Mouse (Mus musculus): Measurements from ENCODE around the gene Cnpy1.

Gene Cnpy1

DNA sequence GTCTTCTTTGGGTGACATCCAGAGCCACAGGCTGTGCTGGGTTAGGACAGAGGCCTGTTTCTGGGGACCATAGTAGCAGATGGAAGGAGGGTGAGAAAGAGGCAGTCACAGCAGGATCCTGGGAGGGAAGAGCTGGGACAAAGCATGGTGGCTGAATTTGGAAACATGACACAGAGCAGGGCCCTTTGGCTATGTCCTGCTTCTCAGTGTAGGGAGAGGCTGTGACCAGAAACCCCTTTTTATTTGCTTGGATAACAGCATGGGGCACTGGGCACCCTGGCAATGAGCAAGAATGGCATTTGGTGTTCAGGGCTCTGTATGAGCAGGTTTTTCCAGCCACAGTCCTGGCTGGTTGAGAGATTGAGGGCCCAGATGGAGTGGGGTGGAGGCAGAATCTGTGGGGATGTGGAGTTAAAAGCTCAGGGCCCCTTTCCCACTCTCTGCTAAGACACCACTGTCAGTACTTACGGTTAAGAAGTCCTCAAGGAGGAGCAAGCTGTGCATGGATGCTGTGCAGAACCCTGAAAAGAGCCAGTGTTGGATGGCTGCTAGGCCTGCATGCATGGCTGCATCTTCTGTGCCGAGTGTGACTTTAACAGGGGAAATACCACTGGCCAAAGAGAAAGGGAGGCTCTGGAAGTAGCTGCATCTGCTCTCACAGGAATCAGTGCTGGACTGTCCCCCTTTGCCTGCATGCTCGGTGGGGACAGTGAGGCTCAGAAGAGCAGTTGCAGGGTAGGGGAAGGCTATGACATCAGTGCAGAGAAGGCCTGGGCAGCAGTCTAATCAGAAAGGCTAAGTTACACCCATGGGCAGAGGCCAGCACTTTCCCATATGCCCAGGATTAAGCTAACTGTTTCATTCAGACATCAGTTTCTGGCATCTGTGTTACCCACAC lies 54.2 kb downstream of the Cnpy1 start:
- in situ Hi-C loops (cut with MboI, MseI), result no loop called here

DNA sequence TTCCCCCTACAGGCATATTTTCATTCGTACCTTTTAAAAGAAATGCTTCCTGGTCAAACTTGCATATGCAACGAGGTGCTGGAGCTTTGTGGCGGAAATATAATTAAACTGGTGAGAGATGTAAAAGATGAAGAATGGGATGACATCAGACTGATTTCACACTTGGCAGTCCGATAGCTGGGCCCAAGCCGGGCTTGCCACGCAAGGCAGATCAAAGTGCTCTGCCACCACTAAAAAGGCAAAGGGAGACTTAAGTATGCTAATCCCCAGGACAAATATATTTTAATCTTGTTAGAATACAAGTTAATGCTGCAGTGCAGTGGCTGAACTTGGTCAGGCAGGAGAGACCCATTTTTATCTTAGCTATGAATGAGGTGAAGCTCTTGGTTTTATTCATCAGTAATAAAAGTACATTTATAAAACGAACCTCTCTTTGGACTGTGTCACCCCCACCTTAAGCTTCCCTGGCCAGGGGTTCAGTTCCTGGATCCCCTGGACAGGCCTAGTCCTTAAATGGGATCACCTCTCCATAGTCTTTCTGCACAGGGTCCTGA lies 66.3 kb downstream of the Cnpy1 start:
- in situ Hi-C loops (cut with MboI, MseI), result loop anchor here (10.0 kb wide), 1 partner anchor 385 kb away; the partner anchor contains the start of gene Paxip1

DNA sequence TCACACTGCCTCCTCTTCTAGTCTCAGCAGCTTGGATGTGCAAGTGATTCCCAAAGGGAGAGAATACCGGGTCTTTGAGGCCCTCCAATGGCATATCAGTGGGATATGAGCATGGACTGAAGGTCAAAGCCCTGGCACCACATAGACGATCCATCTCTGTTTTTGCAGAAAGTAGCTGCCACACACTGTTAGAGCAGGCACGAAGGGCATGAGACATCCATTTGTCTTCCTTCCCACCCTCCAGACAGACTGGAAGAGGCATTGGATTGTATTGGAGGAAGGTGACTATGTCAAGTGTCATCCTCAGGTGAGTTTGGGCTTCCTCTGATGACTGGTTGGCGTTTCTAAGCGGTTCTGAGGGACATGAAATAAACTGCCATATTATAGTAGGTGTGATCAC lies 67.3 kb downstream of the Cnpy1 start:
- in situ Hi-C loops (cut with MboI, MseI), result loop anchor here (10.0 kb wide), 1 partner anchor 384 kb away; the partner anchor contains the start of gene Paxip1

DNA sequence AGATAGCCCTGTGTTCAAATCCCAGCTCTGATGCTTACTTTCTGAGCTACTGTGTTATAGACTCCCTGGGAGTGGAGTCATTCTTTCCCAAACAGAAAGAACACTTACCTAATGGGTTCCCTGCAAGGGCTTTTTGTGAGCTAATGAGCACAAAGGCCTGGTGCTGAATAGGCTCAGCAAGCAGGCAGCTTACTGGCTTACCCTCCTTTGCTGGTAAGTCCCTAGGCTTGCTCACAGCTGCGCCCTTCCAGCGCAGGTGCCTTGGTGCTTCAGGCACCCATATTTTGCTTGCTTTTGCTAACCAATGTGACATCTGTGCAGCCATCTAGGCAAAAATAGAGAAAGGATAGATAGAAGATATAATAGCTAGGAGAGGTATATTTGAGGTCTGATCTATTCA lies 69.0 kb downstream of the Cnpy1 start:
- in situ Hi-C loops (cut with MboI, MseI), result loop anchor here (10.0 kb wide), 1 partner anchor 382 kb away; the partner anchor contains the start of gene Paxip1

DNA sequence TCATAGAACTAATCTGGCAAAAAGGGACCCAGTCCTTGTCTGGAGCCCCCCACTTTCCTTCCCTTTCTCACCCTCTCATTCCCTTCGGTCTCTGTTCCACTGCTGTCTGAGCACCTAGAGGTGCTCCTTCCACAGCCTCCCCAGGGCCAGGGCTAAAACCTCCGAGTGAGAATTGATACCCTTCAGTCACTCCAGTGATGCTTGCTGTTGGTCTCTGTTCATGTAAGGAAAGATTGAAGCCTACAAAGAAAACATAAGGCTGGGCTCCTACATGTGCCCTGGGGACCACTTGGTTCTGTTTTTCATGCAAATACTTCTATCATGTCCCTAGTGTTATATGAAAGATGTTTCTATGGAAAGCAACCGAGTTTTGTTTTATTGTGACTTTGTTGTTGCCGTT lies 69.6 kb downstream of the Cnpy1 start:
- in situ Hi-C loops (cut with MboI, MseI), result loop anchor here (10.0 kb wide), 1 partner anchor 381 kb away; the partner anchor contains the start of gene Paxip1

DNA sequence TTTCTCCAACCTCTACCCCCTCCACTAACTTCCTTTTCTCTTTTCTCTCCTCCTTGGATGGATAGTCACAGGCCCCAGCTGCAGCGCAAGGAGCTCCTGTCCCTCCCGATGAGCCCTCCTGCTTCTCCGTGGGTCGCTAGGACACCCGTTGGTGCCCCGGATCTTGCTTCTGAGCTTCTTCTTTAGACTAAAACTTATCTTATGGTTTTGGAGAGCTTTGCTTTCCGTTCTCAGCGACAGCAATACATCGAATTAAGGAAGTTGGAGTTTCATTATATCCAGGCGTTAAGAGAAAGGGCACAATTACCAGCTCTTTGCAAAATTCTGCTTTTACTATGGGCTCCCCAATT lies 70.1 kb downstream of the Cnpy1 start:
- in situ Hi-C loops (cut with MboI, MseI), result loop anchor here (10.0 kb wide), 1 partner anchor 381 kb away; the partner anchor contains the start of gene Paxip1

DNA sequence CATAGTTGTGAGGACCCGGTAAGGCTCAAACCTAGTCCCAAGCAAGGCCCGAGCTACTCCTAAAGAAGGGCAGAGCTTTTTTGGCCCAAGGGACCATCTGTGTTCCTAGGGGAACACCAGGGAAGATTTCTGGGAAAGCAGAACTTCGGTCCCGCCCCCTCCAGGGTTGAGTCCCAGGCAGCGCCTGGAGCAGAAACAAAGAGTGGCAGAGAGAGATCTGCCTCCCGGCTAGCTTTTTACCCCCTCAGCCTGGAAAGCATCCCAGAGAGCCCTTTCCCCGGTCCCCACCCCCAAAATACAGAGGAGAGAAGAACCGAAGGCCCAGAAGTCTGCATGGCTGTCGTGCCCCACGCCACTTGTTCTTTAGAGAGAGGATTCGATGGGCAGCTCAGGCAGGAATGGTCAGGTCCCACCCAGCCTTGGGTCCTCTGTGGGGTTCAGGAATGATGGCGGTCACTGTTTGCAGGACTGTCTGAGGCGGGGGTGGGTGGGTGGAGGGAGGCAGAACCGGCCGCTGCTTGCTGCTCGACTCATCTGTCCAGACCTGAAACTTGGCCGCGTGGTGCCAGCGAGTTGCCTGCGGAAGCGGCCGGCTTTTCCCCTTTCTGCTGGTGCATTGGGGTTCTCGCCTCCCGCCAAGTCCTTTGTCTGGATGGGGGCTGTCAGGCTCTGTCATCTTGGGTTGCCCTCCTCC lies 70.6 kb downstream of the Cnpy1 start:
- in situ Hi-C loops (cut with MboI, MseI), result loop anchor here (10.0 kb wide), 1 partner anchor 380 kb away; the partner anchor contains the start of gene Paxip1

DNA sequence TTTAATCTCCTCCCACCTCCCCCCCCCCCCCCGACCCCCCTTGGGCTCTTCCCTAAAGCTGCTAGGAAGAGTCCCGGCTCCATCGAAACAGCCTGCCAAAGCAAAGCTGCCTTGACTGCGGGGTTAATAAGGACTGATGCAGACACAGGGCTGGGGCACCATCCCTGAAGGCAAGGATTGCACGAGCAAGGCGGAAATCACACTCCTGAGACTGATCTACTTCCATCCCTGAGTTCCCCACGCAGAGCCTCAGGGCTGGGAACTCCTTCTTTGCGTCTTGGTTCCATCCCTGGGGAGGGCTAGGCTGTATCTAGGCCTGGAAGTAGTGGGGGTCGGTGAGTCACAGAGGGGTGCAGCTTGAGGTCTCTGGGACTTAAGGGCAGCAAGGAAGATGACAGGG lies 71.5 kb downstream of the Cnpy1 start:
- in situ Hi-C loops (cut with MboI, MseI), result loop anchor here (10.0 kb wide), 1 partner anchor 379 kb away; the partner anchor contains the start of gene Paxip1

DNA sequence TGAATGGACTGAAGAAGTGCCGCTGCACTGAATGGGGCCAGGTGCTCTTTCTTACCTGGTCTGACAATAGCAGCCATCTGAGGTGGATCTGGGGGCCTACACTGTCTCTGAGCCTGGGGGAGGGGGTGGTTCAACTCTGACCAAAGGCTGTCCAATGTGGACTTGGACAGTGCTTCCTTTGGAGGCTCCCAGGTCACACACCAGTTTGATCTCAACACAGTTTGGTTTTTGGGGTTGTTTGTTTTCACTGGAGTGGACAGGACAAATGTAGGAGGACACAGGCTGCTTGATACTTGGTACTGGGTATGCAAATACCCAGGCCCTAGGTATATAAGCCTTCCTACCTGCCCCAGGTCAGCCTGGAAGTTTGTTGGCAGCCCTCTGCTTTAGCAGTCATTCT lies 71.9 kb downstream of the Cnpy1 start:
- in situ Hi-C loops (cut with MboI, MseI), result loop anchor here (10.0 kb wide), 1 partner anchor 379 kb away; the partner anchor contains the start of gene Paxip1

DNA sequence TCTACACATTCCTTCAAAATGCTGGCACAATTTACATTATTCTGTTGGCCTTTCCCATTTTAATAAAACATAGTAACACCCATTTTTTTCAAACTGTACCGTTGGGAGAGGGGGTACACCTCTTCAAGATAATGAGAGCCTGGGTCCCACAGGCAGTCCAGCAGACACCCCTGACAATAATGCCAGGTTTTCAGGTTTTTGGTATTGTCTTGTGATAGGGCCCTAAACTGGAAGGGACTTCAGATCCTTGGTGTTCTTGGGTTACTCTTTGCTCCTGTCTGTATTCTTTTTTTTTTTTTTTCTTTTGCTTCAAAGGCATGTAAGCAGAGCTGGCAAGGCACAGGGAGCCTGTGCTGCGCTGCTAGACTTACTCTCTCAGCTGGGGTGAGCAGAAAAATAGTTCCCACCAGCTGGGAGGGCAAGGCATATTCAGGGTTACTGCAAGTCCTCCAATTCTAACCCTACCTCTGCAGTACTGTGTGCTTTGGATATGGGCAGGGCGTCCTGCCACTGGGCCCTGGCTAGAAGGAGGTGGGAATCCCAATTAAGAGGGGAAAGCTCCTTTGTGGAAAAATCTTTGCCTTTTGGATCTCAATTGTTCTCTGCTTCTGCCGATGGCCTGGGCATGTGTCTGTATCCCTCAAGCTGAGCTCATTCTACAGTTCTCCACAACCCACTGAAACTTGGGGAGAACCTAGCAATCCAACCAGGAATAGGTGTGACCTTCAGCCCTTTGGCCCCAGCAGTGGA lies 72.5 kb downstream of the Cnpy1 start:
- in situ Hi-C loops (cut with MboI, MseI), result loop anchor here (10.0 kb wide), 1 partner anchor 378 kb away; the partner anchor contains the start of gene Paxip1

DNA sequence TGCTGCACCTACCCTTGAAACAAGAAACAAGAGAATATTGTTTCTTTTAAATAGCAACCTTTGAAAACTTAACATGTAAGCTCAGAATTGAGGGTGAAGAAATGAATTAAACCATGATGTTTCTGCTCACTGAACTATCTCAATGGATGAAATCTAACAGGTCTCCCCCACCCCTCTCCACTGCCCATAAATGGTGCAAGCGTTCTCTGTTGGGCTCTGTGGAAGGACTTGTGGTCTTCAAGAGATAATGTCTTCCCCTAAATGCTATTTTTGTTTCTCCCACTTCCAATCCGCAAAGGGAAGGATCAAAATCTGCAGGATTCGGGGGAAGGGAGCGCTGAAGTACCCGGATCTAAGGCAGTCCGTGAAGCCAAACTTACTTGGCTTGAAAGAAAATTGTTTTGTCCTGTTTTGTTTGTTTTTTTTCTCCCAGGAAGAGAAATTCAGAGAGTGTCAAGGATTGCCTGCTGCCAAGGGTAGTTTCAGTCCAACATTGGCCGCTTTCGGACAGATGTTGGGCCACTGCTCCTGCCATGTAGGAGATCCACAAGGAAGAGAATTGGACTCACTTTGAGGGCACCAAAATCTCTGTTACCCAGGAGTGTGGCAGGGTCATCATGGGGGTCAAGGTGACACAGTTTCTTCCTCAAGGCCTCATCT lies 73.2 kb downstream of the Cnpy1 start:
- in situ Hi-C loops (cut with MboI, MseI), result loop anchor here (10.0 kb wide), 1 partner anchor 378 kb away; the partner anchor contains the start of gene Paxip1

DNA sequence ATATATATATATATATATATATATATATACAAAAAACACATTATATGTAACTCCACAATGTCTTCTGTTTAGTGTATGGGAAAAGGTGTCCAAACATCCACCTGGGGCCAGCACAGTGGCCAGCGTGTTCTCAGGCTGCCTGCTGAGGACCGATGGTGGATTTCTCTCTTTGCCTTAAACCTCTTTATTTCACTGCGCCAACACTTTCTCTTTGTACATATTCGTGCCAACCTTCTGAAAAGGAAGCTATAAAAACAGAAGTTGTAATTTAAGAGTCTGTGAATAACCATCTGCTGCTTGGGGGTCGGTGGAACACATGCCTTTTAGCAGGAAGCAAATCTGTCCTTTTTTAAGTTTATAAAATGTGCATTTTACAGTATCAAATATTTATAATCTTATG lies 73.9 kb downstream of the Cnpy1 start:
- in situ Hi-C loops (cut with MboI, MseI), result loop anchor here (10.0 kb wide), 1 partner anchor 377 kb away; the partner anchor contains the start of gene Paxip1

DNA sequence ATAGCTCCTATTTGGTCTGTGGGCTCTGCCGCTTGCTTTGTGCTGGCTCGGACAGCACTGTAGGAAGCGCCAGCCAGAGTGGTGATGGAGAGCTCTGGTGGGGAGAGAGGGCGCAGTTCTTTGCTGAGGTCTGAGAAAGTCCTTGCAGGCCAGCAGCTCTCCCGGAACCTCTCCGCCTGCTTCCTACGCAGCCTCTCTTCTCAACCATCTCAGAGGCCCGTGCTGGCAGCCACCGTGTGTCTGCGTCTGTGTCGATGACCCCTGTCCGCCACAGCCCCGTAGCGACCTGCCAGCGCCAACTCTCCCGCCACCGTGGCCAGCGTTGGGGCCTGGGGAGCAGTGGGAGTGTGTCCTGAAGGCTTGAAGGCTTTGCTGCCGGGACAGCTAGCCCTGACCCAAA lies 74.7 kb downstream of the Cnpy1 start:
- in situ Hi-C loops (cut with MboI, MseI), result loop anchor here (10.0 kb wide), 1 partner anchor 376 kb away; the partner anchor contains the start of gene Paxip1

DNA sequence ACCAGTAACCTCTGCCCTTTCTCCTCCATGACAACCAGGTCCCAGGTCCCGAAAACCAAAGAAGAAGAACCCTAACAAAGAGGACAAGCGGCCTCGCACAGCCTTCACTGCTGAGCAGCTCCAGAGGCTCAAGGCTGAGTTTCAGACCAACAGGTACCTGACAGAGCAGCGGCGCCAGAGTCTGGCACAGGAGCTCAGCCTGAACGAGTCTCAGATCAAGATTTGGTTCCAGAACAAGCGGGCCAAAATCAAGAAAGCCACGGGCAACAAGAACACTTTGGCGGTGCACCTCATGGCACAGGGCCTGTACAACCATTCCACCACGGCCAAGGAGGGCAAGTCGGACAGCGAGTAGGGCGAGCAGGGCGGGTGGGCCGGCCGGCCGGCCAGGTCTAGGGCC lies 75.5 kb downstream of the Cnpy1 start:
- in situ Hi-C loops (cut with MboI, MseI), result loop anchor here (10.0 kb wide), 1 partner anchor 375 kb away; the partner anchor contains the start of gene Paxip1

DNA sequence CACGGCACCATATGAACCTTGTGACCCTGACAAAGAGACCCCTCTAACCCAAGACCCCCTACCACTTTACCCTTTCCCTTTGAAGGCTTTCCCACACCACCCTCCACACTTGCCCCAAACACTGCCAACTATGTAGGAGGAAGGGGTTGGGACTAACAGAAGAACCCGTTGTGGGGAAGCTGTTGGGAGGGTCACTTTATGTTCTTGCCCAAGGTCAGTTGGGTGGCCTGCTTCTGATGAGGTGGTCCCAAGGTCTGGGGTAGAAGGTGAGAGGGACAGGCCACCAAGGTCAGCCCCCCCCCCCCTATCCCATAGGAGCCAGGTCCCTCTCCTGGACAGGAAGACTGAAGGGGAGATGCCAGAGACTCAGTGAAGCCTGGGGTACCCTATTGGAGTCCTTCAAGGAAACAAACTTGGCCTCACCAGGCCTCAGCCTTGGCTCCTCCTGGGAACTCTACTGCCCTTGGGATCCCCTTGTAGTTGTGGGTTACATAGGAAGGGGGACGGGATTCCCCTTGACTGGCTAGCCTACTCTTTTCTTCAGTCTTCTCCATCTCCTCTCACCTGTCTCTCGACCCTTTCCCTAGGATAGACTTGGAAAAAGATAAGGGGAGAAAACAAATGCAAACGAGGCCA lies 76.3 kb downstream of the Cnpy1 start:
- in situ Hi-C loops (cut with MboI, MseI), result no loop called here

DNA sequence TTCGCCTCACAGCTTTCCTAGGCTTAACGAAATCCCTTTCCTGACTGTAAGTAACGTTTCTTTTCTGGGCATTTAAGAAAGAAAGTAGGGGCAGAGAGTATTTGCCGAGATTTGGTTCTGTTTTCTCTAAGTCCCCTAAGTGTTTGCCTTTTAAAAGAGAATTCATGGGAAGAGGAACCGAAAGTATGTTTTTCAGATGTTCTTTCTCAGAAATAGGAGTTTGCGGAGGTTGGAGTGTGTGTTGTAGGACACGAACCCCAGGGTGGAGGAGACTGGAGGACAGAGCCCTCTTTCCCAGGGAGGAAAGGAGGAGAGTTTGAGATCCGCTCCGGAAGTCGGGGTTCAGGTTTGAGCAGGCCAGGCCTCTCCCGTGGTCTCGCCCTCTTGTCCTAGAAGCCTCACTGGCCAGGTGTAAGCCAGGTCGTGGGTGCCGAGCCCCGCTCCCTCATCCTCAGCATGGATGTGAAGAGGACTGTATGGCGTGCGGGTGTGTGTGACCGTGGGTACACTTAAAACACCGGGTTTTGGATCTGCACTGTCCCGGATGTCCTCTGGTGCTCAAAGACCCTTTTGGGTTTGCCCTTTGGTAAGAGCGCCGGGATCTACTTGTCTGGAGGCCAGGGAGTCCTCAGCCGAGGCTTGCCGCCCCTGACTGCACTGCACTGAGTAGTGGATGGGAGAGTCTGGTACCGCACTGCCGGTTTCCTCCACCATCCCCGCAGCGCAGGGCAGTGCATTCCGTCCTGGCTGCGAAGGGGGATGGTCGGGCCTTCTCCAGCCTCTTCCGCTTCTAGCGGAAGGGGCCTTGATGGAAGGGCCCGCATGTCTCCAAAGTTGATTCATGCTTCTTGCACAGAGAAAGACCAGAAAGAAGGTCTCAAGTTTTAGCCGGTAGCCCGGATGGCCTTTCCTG lies 77.1 kb downstream of the Cnpy1 start:
- in situ Hi-C loops (cut with MboI, MseI), result no loop called here

DNA sequence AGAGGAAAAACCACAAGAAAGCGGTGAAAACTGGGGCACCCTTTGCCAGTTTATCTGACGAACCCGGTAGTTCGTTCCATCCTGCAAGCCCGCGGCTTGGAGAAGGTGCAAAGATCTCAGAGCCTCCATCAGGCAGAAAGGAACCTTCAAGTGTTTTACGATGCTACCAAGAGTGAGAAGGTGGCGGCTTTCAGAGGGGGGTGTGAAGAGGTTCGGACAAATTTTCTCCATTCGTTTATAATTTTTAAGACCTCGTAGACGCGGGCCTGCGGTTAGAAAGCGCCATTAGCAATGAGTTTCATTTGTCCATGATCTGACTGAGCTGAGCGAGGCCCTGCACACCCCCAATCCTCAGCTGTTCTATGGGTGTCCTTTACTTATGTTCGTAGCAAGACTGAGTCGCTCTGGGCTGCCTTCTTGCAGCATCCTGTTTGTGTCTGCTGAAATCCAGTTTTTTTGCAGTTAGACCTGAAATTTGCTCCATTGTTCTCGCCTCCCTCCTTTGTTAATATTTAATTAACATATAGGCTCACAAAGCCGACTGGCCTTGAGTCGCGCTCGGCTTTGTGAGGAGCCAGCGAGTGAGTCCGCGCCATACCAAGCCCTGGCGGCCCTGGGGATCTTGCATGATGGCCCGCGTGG lies 77.9 kb downstream of the Cnpy1 start:
- in situ Hi-C loops (cut with MboI, MseI), result no loop called here
